Mouse (Mus musculus) bone marrow macrophage, adult 2 months (primary cell): ENCODE data around the gene Nudt17. TPM values are rescaled to one million over a fixed set of nuclear protein-coding genes. Genes with fewer than 3 reads are reported as not detected.
"Not testable (repeated sequence)": the region's sequence is repeated elsewhere in the genome, so short reads cannot be mapped to it uniquely, and the experiment has no call there.

Source experiments
- H3K27ac ChIP-seq: 2 replicates; pipeline ENCODE4 v1.5.1; 2012; ENCODE audit warnings: low read depth, low read length; ENCODE audit not compliant: insufficient read depth
- H3K4me1 ChIP-seq: 2 replicates; pipeline ENCODE4 v1.6.1; 2012; ENCODE audit warnings: low read length; ENCODE audit not compliant: control insufficient read depth, insufficient read depth
- H3K4me3 ChIP-seq: 2 replicates; pipeline ENCODE4 v1.5.1; 2012; ENCODE audit warnings: mild to moderate bottlenecking, low read length, moderate library complexity; ENCODE audit not compliant: insufficient read depth
- CTCF ChIP-seq: IDR thresholded peaks from 2 replicates; pipeline ENCODE4 v1.5.1; 2012; ENCODE audit warnings: low read depth, mild to moderate bottlenecking, low read length, moderate library complexity
- POLR2A ChIP-seq: IDR thresholded peaks from 2 replicates; pipeline ENCODE4 v1.6.1; 2012; ENCODE audit warnings: mild to moderate bottlenecking, low read depth, low read length, borderline replicate concordance
- polyA plus RNA-seq: library from polyadenylated mRNA; stranded (reverse); fragments of >200 nt; gene quantifications from 2 replicates; pipeline ENCODE4 v1.2.4, GENCODE M21; 2012; ENCODE audit not compliant: missing spikeins, insufficient read depth, insufficient read length

The Nudt17 gene
- polyA plus RNA-seq, 1 experiment: not detected

- Histone ChIP-seq H3K4me3 (no peak overlapping the region), H3K4me1 (peaks cover 12% of the 10 kb centered on the region), H3K27ac (no peak overlapping the region)
- TF ChIP-seq POLR2A: no peak
- TF ChIP-seq CTCF: no peak
Observed at GRCm38 (mm10) chr3:96690298-96690697, 18.1 kb downstream of the Nudt17 start.

GRCm38 (mm10) chr3:96688854-96689253 is 19.5 kb downstream of the Nudt17 start:
- H3K27ac ChIP-seq: no peak overlapping the region
- TF ChIP-seq CTCF (no peak), POLR2A (no peak)
- H3K4me1 ChIP-seq: peaks cover 8% of the 10 kb centered on the region
- H3K4me3 ChIP-seq: no peak overlapping the region

- H3K4me3 ChIP-seq, H3K4me1 ChIP-seq, H3K27ac ChIP-seq: not testable (repeated sequence)
Observed at GRCm38 (mm10) chr3:96686057-96686456, 22.3 kb downstream of the Nudt17 start.

GRCm38 (mm10) chr3:96684822-96685156 is 23.6 kb downstream of the Nudt17 start:
- Histone ChIP-seq H3K4me3 (no peak overlapping the region), H3K4me1 (peaks cover 8% of the 10 kb centered on the region), H3K27ac (no peak overlapping the region)
- no peak for TF ChIP-seq CTCF
- no peak for TF ChIP-seq POLR2A

- no peak for TF ChIP-seq CTCF
- Histone ChIP-seq H3K27ac (no peak overlapping the region), H3K4me3 (no peak overlapping the region), H3K4me1 (peaks cover 6% of the 10 kb centered on the region)
Observed at GRCm38 (mm10) chr3:96684151-96684821, 24.1 kb downstream of the Nudt17 start.

GRCm38 (mm10) chr3:96683496-96683895 is 24.9 kb downstream of the Nudt17 start:
- no peak overlapping the region for H3K27ac ChIP-seq
- peaks cover 2% of the 10 kb centered on the region; the same call in 1 of the 2 replicates for H3K4me1 ChIP-seq
- TF ChIP-seq CTCF (no peak), POLR2A (no peak)
- no peak overlapping the region for H3K4me3 ChIP-seq

GRCm38 (mm10) chr3:96680269-96680956 is 27.9 kb downstream of the Nudt17 start:
- TF ChIP-seq CTCF (no peak), POLR2A (no peak)
- Histone ChIP-seq H3K27ac (no peak overlapping the region), H3K4me3 (no peak overlapping the region), H3K4me1 (peaks cover 2% of the 10 kb centered on the region; the same call in 1 of the 2 replicates)

- Histone ChIP-seq H3K4me3 (no peak overlapping the region), H3K27ac (no peak overlapping the region), H3K4me1 (no peaks in the 10 kb centered on the region)
- TF ChIP-seq POLR2A: no peak
Observed at GRCm38 (mm10) chr3:96679159-96679674, 29.1 kb downstream of the Nudt17 start.

- Histone ChIP-seq H3K27ac (no peak overlapping the region), H3K4me1 (no peaks in the 10 kb centered on the region), H3K4me3 (no peak overlapping the region)
- TF ChIP-seq CTCF (no peak), POLR2A (no peak)
Observed at GRCm38 (mm10) chr3:96678456-96678855, 29.9 kb downstream of the Nudt17 start.

GRCm38 (mm10) chr3:96675690-96676089 is 32.7 kb downstream of the Nudt17 start:
- H3K4me3 ChIP-seq: no peak overlapping the region
- TF ChIP-seq CTCF: no peak
- no peak for TF ChIP-seq POLR2A
- no peak overlapping the region for H3K27ac ChIP-seq
- H3K4me1 ChIP-seq: peaks cover under 1% of the 10 kb centered on the region

GRCm38 (mm10) chr3:96675171-96675570 is 33.2 kb downstream of the Nudt17 start:
- Histone ChIP-seq H3K4me1 (peaks cover 6% of the 10 kb centered on the region), H3K27ac (no peak overlapping the region), H3K4me3 (no peak overlapping the region)
- TF ChIP-seq POLR2A: no peak
- no peak for TF ChIP-seq CTCF
